Mouse (Mus musculus) E14TG2a.4 (cell line): ENCODE results near the gene Suv39h2.

Experiments used
- CTCF ChIP-seq: conservative IDR thresholded peaks from 2 replicates; pipeline ENCODE4 v1.5.1; 2014; ENCODE audit warnings: low read length
- NANOG ChIP-seq: IDR thresholded peaks from 2 replicates; pipeline ENCODE4 v1.6.1; 2014; ENCODE audit warnings: borderline replicate concordance, low read length, mixed read lengths
- POU5F1 ChIP-seq: IDR thresholded peaks from 2 replicates; pipeline ENCODE4 v1.6.1; 2014; ENCODE audit warnings: low read length, borderline replicate concordance

- no peak for TF ChIP-seq CTCF
- TF ChIP-seq POU5F1, result no peak
- no peak for TF ChIP-seq NANOG
These were observed 55.9 kb downstream of the Suv39h2 start for GRCm38 (mm10) chr2:3418883-3419431.
